In genomic region chr5:49816751-49817150, GRCm38 (mm10) we compare ENCODE assay signal across 15 mouse cellular contexts.
"Had no signal": no experiment of that assay in that cellular context is flagged by ENCODE, and none has a peak within 500 bp of the region (broad histone marks: within the 10 kb centered on the region; RNA-seq: fewer than 3 reads in every experiment).

No protein-coding gene starts in this region.

- H3K9me3 ChIP-seq: kidney, embryonic 15.5 days; limb, embryonic 15.5 days; liver, embryonic 12.5 days; midbrain, embryonic 15.5 days; neural tube, embryonic 12.5 days had no signal

- ATAC-seq: liver, embryonic 12.5 days; midbrain, embryonic 15.5 days had no signal

- H3K27me3 ChIP-seq: kidney, embryonic 15.5 days; limb, embryonic 15.5 days; liver, embryonic 12.5 days; megakaryocyte, embryonic 14.5 days; midbrain, embryonic 15.5 days; neural tube, embryonic 12.5 days had no signal

- H3K4me3 ChIP-seq: kidney, embryonic 15.5 days; limb, embryonic 15.5 days; liver, embryonic 12.5 days; megakaryocyte, embryonic 14.5 days; midbrain, embryonic 15.5 days; neural tube, embryonic 12.5 days had no signal

- H3K27ac ChIP-seq: kidney, embryonic 15.5 days; limb, embryonic 15.5 days; liver, embryonic 12.5 days; macrophage; midbrain, embryonic 15.5 days; neural tube, embryonic 12.5 days; stomach, postnatal 0 days had no signal

- H3K36me3 ChIP-seq: kidney, embryonic 15.5 days; limb, embryonic 15.5 days; liver, embryonic 12.5 days; midbrain, embryonic 15.5 days; neural tube, embryonic 12.5 days had no signal

- DNase-seq: kidney, postnatal 25 days; layer of hippocampus, postnatal 36 days; lung, embryonic 14.5 days; lung, postnatal 14 days; thymus, adult 18-20 months; thymus, postnatal 14 days had no signal

- H3K4me1 ChIP-seq: kidney, embryonic 15.5 days; limb, embryonic 15.5 days; liver, embryonic 12.5 days; megakaryocyte, embryonic 14.5 days; midbrain, embryonic 15.5 days; neural tube, embryonic 12.5 days had no signal

- H3K4me2 ChIP-seq: kidney, embryonic 15.5 days; limb, embryonic 15.5 days; liver, embryonic 12.5 days; lung, embryonic 14.5 days; midbrain, embryonic 11.5 days; midbrain, embryonic 15.5 days; neural tube, embryonic 12.5 days had no signal

- H3K9ac ChIP-seq: kidney, embryonic 15.5 days; limb, embryonic 15.5 days; liver, embryonic 12.5 days; lung, embryonic 14.5 days; midbrain, embryonic 15.5 days; neural tube, embryonic 12.5 days had no signal
